Mouse (Mus musculus) liver, adult 2 months (tissue): ENCODE measurements around the gene Cd200r3. TPM values are rescaled to one million over a fixed set of nuclear protein-coding genes. Genes with fewer than 3 reads are reported as not detected.
A peak's percentile ranks its signal among the peaks of the same experiment; 100 is the strongest.

ENCODE experiments used
- DNase-seq: peaks from one replicate; pipeline ENCODE4 v3.0.0-alpha.2; 2011; ENCODE audit warnings: low read depth, low spot score; ENCODE audit errors: extremely low read depth
- H3K27ac ChIP-seq: fragments of 200-500 bp; replicated peaks from 2 replicates; pipeline ENCODE4 v1.5.1; 2012; ENCODE audit warnings: low read depth, mild to moderate bottlenecking, control low read depth, inconsistent platforms, low read length; ENCODE audit not compliant: insufficient read depth
- H3K27me3 ChIP-seq: fragments of 200-500 bp; 2 replicates; pipeline ENCODE4 v1.6.1; 2012; ENCODE audit warnings: mild to moderate bottlenecking, moderate library complexity, low read length, inconsistent platforms; ENCODE audit not compliant: control insufficient read depth, insufficient read depth
- H3K36me3 ChIP-seq: fragments of 200-500 bp; 2 replicates; pipeline ENCODE4 v1.6.1; 2012; ENCODE audit warnings: low read length, inconsistent platforms; ENCODE audit not compliant: control insufficient read depth, insufficient read depth
- H3K4me1 ChIP-seq: fragments of 200-500 bp; 2 replicates; pipeline ENCODE4 v1.6.1; 2011; ENCODE audit warnings: low read length; ENCODE audit not compliant: control insufficient read depth, insufficient read depth
- H3K4me3 ChIP-seq: fragments of 200-500 bp; 2 replicates; pipeline ENCODE4 v1.5.1; 2011; ENCODE audit warnings: low read depth, mild to moderate bottlenecking, control low read depth, low read length, moderate library complexity; ENCODE audit not compliant: insufficient read depth
- H3K79me2 ChIP-seq: fragments of 200-500 bp; 2 replicates; pipeline ENCODE4 v1.6.1; 2012; ENCODE audit warnings: inconsistent platforms, mild to moderate bottlenecking, low read length, moderate library complexity; ENCODE audit not compliant: control insufficient read depth, insufficient read depth
- H3K9ac ChIP-seq: fragments of 200-500 bp; 2 replicates; pipeline ENCODE4 v1.6.1; 2012; ENCODE audit warnings: low read depth, mild to moderate bottlenecking, control low read depth, inconsistent platforms, low read length
- CTCF ChIP-seq: fragments of 200-500 bp; IDR thresholded peaks from 2 replicates; pipeline ENCODE4 v1.5.1; 2011; ENCODE audit warnings: low read depth, low read length, control low read depth
- POLR2A ChIP-seq: fragments of 200-500 bp; IDR thresholded peaks from 2 replicates; pipeline ENCODE4 v1.6.1; 2011; ENCODE audit warnings: low read length, control low read depth; ENCODE audit not compliant: insufficient read depth; ENCODE audit errors: extremely low read depth
- WGBS: fragments of 180-500 bp; shearing (Covaris S2); methylation state at CpG from one replicate; pipeline ENCODE4 v1.1.7; 2018; 5-methylcytosine and 5-hydroxymethylcytosine counted together
- polyA plus RNA-seq: library from polyadenylated mRNA; depleted of rRNA; stranded (reverse); fragments of >200 nt; gene quantifications from 2 replicates; pipeline ENCODE4 v1.2.3, GENCODE M21; 2012
- total RNA-seq: library from RNA; depleted of rRNA; stranded (reverse); fragments of >200 nt; gene quantifications from 2 replicates; pipeline ENCODE4 v1.2.3, GENCODE M21; 2014

Gene Cd200r3
- total and polyA plus RNA-seq, 2 experiments, result 0.18 TPM; not detected in 1

DNA sequence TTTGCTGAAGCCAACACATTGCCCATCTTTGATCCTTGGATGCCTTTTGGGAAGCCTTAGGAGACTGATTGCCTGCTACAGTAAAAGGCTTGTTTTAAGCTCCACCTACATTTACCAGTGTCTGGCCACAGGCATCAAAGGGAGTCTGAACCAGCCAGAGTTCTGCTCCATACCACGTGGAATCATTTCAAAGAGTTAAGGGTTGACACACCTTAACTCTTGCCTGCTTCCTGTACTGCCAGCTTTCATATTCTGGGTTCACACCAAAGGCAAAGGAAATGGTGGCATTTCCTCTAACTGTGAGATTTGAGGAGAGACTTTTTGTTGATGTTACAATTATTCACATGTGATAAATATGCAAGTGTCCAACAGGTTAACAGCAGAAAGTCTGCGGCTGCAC, 63.5 kb downstream of the Cd200r3 start:
- no peaks in the 10 kb centered on the region for H3K36me3 ChIP-seq
- no peak overlapping the region for H3K27ac ChIP-seq
- no peak overlapping the region for H3K9ac ChIP-seq
- TF ChIP-seq POLR2A (no peak), CTCF (no peak)
- no peak overlapping the region for H3K4me3 ChIP-seq
- H3K79me2 ChIP-seq, result no peaks in the 10 kb centered on the region
- no peaks in the 10 kb centered on the region; the same call in 1 of the 2 replicates for H3K4me1 ChIP-seq
- no peaks in the 10 kb centered on the region for H3K27me3 ChIP-seq
- 58% methylated on average over 2 of the region's 2 CpGs for WGBS
- no peak for DNase-seq

DNA sequence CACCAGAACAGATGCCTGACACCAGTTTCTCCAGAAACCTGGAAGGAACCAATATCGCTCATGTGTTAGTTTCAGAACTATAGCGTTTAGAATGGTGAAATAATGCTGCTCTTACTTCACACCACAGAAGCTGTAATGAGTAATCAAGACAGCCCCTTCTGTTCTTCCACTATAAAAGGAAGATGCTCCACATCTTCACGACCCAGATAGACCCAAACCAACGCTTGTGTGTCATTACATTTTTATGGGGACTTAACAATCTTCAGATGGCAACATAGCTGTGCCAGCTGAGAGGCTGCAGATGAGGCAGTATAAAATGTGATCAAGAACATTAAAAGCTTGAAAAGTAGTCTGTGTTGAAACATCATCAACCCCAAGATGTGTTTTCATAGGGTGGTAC, 64.3 kb downstream of the Cd200r3 start:
- WGBS, result 81% methylated on average over 4 of the region's 4 CpGs
- Histone ChIP-seq H3K79me2 (no peaks in the 10 kb centered on the region), H3K27me3 (no peaks in the 10 kb centered on the region), H3K9ac (no peak overlapping the region), H3K4me1 (no peaks in the 10 kb centered on the region; the same call in 1 of the 2 replicates), H3K27ac (no peak overlapping the region), H3K4me3 (no peak overlapping the region), H3K36me3 (no peaks in the 10 kb centered on the region)
- TF ChIP-seq CTCF, result no peak
- no peak for TF ChIP-seq POLR2A
- DNase-seq, result no peak

DNA sequence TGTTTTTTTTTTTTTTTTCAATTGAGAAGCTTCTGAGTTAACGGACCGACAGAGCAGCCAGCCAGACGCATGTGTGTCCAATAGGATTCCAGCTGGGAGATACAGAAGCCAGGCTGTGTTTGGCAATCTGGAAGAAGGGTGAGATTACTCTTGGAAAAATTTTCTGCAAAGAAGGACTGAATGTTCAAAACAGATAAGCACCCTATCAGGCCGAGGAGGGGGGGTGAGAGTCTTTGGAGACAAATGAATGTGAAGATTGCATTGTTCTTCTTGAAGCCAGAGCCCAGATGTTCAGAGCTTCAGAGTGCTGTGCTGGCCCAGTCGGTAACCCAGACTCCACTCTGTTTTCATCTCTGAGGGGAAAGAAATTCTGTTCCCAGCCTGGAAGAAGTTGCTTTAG, 66.2 kb downstream of the Cd200r3 start:
- Histone ChIP-seq H3K4me3 (no peak overlapping the region), H3K9ac (no peak overlapping the region), H3K79me2 (no peaks in the 10 kb centered on the region), H3K36me3 (no peaks in the 10 kb centered on the region), H3K4me1 (no peaks in the 10 kb centered on the region; the same call in 1 of the 2 replicates), H3K27ac (no peak overlapping the region), H3K27me3 (no peaks in the 10 kb centered on the region)
- peak; percentile 33 for DNase-seq
- no peak for TF ChIP-seq POLR2A
- TF ChIP-seq CTCF, result no peak
- 72% methylated on average over 5 of the region's 5 CpGs for WGBS

DNA sequence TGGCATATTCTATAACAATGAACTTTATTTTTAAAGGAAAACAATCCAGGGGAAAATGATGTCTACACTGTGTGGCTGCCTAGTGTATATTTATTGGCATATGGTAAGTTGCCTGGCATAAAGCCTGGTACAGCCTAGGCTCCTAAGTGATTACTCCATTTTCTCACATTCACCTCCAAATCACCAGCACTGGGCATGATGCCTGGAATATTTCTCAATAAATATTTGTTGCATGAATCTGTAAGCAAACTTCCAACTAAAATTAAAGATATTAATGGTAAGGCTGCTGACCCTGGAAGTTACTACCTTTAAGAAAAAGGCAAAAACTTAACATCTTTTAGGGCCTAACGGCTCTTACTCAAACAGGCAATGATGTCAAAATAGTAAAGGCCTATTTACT, 72.1 kb downstream of the Cd200r3 start:
- no peak overlapping the region for H3K4me3 ChIP-seq
- DNase-seq, result no peak
- WGBS, result 84% methylated on average over 1 of the region's 1 CpGs

DNA sequence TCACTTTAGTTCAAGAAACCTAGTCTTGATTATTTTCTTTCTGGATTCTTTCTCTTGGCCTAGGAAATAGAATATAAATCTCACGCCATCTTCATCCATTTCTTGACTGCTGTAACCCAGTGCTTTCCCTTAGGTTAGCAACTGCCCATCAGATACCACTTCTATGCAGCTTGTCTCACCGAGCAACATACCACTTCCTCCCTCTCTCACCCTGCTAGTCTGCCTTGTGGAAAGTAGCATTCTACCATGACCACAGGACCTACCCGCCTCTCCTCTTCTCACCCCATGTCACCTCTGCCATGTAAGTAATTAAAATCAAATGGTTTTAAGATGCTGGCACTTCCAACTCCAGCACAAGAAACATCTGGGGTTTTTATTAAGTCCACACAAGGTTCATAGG, 73.0 kb downstream of the Cd200r3 start:
- no peak overlapping the region for H3K9ac ChIP-seq
- whole genome bisulfite sequencing, result 79% methylated on average over 3 of the region's 3 CpGs
- no peaks in the 10 kb centered on the region for H3K4me1 ChIP-seq
- no peaks in the 10 kb centered on the region for H3K27me3 ChIP-seq
- no peaks in the 10 kb centered on the region for H3K36me3 ChIP-seq
- no peak for DNase-seq
- H3K27ac ChIP-seq, result no peak overlapping the region
- no peaks in the 10 kb centered on the region for H3K79me2 ChIP-seq
- TF ChIP-seq CTCF (no peak), POLR2A (no peak)
- H3K4me3 ChIP-seq, result no peak overlapping the region

More for the DNA sequence above, 72.1 kb downstream of the Cd200r3 start:
- no peak overlapping the region for H3K9ac ChIP-seq
- H3K36me3 ChIP-seq, result no peaks in the 10 kb centered on the region
- H3K4me1 ChIP-seq, result no peaks in the 10 kb centered on the region
- H3K79me2 ChIP-seq, result no peaks in the 10 kb centered on the region
- no peak overlapping the region for H3K27ac ChIP-seq
- no peaks in the 10 kb centered on the region for H3K27me3 ChIP-seq
- TF ChIP-seq POLR2A (no peak), CTCF (no peak)

DNA sequence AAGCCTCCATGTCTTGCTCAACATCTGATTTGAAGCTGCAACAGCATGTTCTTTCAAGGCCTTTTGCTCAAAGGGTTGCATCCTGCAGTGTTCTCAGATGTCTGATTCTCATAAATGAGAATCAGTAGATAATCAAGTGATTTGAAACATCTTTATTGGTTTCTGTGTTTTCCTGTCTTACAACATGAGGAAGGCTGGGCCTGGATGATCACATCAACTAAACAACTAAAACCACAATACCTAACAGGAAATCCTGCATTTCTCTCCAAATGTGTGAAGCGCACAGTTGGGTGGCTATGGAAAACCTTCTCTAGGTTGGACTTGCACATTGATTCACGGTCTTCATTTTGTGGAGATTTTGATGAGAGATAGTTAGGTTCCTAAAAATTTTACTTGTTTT, 75.4 kb downstream of the Cd200r3 start:
- no peak for TF ChIP-seq CTCF
- no peak for TF ChIP-seq POLR2A
- H3K4me1 ChIP-seq, result no peaks in the 10 kb centered on the region
- H3K36me3 ChIP-seq, result no peaks in the 10 kb centered on the region
- no peak overlapping the region for H3K9ac ChIP-seq
- 87% methylated on average over 2 of the region's 2 CpGs for WGBS
- no peaks in the 10 kb centered on the region for H3K79me2 ChIP-seq
- DNase-seq, result no peak
- no peak overlapping the region for H3K4me3 ChIP-seq
- no peaks in the 10 kb centered on the region for H3K27me3 ChIP-seq
- H3K27ac ChIP-seq, result no peak overlapping the region
